Mouse (Mus musculus) heart, embryonic 12.5 days (tissue): ENCODE measurements around the gene Pacsin3. TPM values are rescaled to one million over a fixed set of nuclear protein-coding genes. Genes with fewer than 3 reads are reported as not detected.

Experiments used
- ATAC-seq: fragments of 200-750 bp; cut with Nextera tagmentation; 2 replicates; pipeline ENCODE4 v1.8.0; 2017; ENCODE audit warnings: moderate TSS enrichment, moderate library complexity; ENCODE audit not compliant: insufficient number of reproducible peaks, low FRiP score
- H3K27ac ChIP-seq: fragments of 300-500 bp; sonication (generic); 2 replicates; pipeline ENCODE4 v1.5.1; 2016; ENCODE audit warnings: mild to moderate bottlenecking, moderate library complexity; ENCODE audit not compliant: poor library complexity, severe bottlenecking
- H3K27me3 ChIP-seq: fragments of 300-500 bp; sonication (generic); replicated peaks from 2 replicates; pipeline ENCODE4 v1.6.1; 2016; ENCODE audit warnings: mild to moderate bottlenecking, moderate library complexity
- H3K36me3 ChIP-seq: fragments of 300-500 bp; sonication (generic); 2 replicates; pipeline ENCODE4 v1.6.1; 2016; ENCODE audit warnings: mild to moderate bottlenecking, moderate library complexity
- H3K4me1 ChIP-seq: fragments of 300-500 bp; sonication (generic); replicated peaks from 2 replicates; pipeline ENCODE4 v1.6.1; 2016; ENCODE audit warnings: mild to moderate bottlenecking
- H3K4me2 ChIP-seq: fragments of 300-500 bp; sonication (generic); 2 replicates; pipeline ENCODE4 v1.6.1; 2016; ENCODE audit warnings: mild to moderate bottlenecking, moderate library complexity
- H3K4me3 ChIP-seq: fragments of 300-500 bp; sonication (generic); 2 replicates; pipeline ENCODE4 v1.5.1; 2016; ENCODE audit warnings: mild to moderate bottlenecking
- H3K9ac ChIP-seq: fragments of 300-500 bp; sonication (generic); 2 replicates; pipeline ENCODE4 v1.6.1; 2016; ENCODE audit warnings: mild to moderate bottlenecking, moderate library complexity
- H3K9me3 ChIP-seq: fragments of 300-500 bp; sonication (generic); replicated peaks from 2 replicates; pipeline ENCODE4 v1.6.1; 2016; ENCODE audit warnings: mild to moderate bottlenecking, moderate library complexity
- WGBS: fragments of 180-500 bp; shearing (Covaris S2); methylation state at CpG from one replicate; pipeline ENCODE4 v1.1.7; 2016; 5-methylcytosine and 5-hydroxymethylcytosine counted together
- polyA plus RNA-seq: library from polyadenylated mRNA; unstranded; fragments of >200 nt; fragmentation: Nextera tagmentation; extraction: Ambion mirVana; gene quantifications from 2 replicates; pipeline ENCODE4 v1.2.1, GENCODE M21; 2016

The Pacsin3 gene
- polyA plus RNA-seq, 1 experiment from 2014 or later: 30.4 TPM

DNA sequence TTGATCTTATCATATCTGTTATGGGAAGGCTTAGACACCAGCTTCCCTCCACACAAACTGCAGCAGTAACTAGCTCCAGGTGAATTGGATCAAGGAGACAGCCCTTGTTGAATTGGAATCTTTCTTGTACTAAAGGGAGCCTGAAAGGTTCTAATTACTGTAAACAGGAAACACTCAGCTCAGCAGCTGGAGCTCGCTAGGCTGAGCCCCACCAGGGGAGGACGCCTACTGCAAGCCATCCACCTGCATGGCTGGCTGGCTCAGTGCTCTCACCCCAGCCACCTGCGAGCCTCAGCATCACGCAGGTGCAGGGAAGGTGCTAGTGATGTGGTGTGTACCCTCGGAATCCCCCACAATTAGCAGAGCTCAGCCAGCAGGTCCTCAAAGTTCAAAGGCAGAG, 52.9 kb downstream of the Pacsin3 start:
- no peak for ATAC-seq
- H3K4me1 ChIP-seq: peaks cover 13% of the 10 kb centered on the region

DNA sequence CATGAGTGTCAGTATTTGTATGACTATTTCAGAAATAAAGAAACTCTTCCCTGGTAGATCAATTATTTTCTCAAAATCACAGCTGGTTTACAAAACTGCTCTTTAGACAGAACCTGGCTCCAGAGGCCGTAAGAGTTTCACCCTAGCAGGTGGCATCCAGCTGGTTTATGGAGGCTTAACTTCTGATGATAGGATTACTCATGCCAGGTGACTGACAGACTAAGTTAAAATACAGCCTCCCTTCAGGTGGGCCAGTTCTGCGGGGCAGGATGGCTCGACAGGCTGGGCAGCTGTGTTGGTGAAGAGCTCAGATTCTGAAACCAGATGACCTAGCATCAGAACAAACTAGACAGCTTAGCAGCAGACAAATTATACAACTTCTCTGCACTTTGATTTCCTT, 53.8 kb downstream of the Pacsin3 start:
- WGBS: 78% methylated on average over 3 of the region's 3 CpGs
- no peak overlapping the region for H3K27ac ChIP-seq
- H3K9ac ChIP-seq: no peak overlapping the region
- H3K36me3 ChIP-seq: no peaks in the 10 kb centered on the region
- H3K9me3 ChIP-seq: no peaks in the 10 kb centered on the region
- H3K4me3 ChIP-seq: no peak overlapping the region
- H3K4me2 ChIP-seq: no peak overlapping the region
- ATAC-seq: no peak
- H3K27me3 ChIP-seq: no peaks in the 10 kb centered on the region
- H3K4me1 ChIP-seq: peaks cover 13% of the 10 kb centered on the region

More for the DNA sequence above, 52.9 kb downstream of the Pacsin3 start:
- Histone ChIP-seq H3K27ac (no peak overlapping the region), H3K4me3 (no peak overlapping the region), H3K9me3 (no peaks in the 10 kb centered on the region), H3K9ac (no peak overlapping the region), H3K4me2 (no peak overlapping the region), H3K36me3 (no peaks in the 10 kb centered on the region), H3K27me3 (no peaks in the 10 kb centered on the region)
- WGBS: 39% methylated on average over 5 of the region's 5 CpGs

DNA sequence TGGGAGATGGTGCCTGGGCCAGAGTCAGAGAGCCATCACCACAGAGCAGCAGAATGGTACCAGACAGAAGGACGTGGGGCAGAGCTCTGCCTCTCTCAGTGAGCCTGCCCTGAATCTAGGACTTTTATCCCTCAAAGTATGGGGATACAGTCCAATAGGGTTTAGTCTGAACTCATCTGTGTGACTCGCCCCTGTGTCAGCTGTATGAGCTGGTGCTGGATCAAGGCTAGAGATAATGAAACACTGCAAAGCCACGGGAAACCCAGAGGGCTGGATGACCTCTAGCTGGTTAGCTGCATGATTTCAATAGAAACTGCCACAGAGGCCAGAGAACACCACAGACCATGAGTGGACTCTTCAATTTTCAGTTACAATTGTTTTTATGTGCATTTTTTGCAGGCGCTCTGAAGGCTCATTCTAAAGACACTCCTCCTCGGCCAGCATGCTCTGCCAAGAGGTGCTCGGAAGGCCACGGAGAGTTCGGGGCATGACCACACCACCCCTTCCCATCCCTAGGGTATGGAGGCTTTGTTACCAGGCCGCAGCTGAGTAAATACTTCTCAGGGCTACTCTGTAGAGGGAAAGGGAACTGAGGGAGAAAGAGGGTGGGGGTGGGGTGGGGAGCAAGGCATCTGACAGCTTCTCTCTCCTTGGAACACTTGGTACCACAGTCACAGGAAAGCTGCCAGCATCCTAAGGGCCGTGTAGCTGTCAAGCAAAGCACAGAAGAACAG, 57.0 kb downstream of the Pacsin3 start:
- no peak overlapping the region for H3K4me3 ChIP-seq
- H3K9ac ChIP-seq: no peak overlapping the region
- H3K27ac ChIP-seq: no peak overlapping the region
- H3K36me3 ChIP-seq: no peaks in the 10 kb centered on the region
- no peak for ATAC-seq
- peaks cover 10% of the 10 kb centered on the region for H3K4me1 ChIP-seq
- 62% methylated on average over 10 of the region's 10 CpGs for WGBS
- H3K9me3 ChIP-seq: no peaks in the 10 kb centered on the region
- no peak overlapping the region for H3K4me2 ChIP-seq
- H3K27me3 ChIP-seq: no peaks in the 10 kb centered on the region

DNA sequence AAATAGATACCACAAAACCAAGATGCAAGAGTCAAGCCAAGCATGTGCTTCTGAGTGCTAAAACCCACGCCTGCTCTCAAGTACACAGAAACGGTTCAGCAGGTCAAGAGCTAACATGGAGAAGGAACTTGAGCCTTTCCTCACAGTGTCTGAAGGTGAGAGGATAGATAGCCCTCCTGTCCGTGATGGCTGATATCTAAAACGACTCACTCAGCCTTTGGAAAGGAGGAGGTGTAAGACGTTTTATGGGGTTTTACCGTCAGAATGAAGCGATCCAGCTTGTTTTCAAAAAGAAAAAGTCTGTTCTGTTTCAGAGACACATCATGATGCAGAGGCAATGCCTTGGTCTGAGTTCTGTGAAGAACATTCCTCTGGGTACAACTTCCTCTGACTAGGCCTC, 58.4 kb downstream of the Pacsin3 start:
- no peak for ATAC-seq
- H3K27ac ChIP-seq: no peak overlapping the region

More for the DNA sequence above, 58.4 kb downstream of the Pacsin3 start:
- WGBS: 62% methylated on average over 7 of the region's 7 CpGs
- H3K4me3 ChIP-seq: no peak overlapping the region
- H3K27me3 ChIP-seq: no peaks in the 10 kb centered on the region
- no peak overlapping the region for H3K9ac ChIP-seq
- H3K4me2 ChIP-seq: no peak overlapping the region
- H3K9me3 ChIP-seq: no peaks in the 10 kb centered on the region
- no peaks in the 10 kb centered on the region for H3K36me3 ChIP-seq
- peaks cover 4% of the 10 kb centered on the region; the same call in 1 of the 2 replicates for H3K4me1 ChIP-seq

Other genes starting within 250 kb of the Pacsin3 start
- 17.2 and 17.8 TPM in 2 replicates for gene Rapsn, start 220.3 kb upstream of the Pacsin3 start, polyA plus RNA-seq
- gene Psmc3, start 201.9 kb upstream of the Pacsin3 start, polyA plus RNA-seq: 245 and 252 TPM in 2 replicates
- 42.5 and 44.3 TPM in 2 replicates for gene Slc39a13, start 185.5 kb upstream of the Pacsin3 start, polyA plus RNA-seq
- gene Spi1, start 173.6 kb upstream of the Pacsin3 start, polyA plus RNA-seq: 3.0 and 3.1 TPM in 2 replicates
- gene Mybpc3, start 137.8 kb upstream of the Pacsin3 start, polyA plus RNA-seq: 1,039 and 1,047 TPM in 2 replicates
- 6.5 and 7.7 TPM in 2 replicates for gene Madd, start 72.1 kb upstream of the Pacsin3 start, polyA plus RNA-seq
- 1.2 and 2.5 TPM in 2 replicates for gene Nr1h3, start 53.1 kb upstream of the Pacsin3 start, polyA plus RNA-seq
- 18.2 and 22.3 TPM in 2 replicates for gene Acp2, start 53.1 kb upstream of the Pacsin3 start, polyA plus RNA-seq
- gene Ddb2, start 19.0 kb upstream of the Pacsin3 start, polyA plus RNA-seq: 7.5 and 7.7 TPM in 2 replicates
- gene Arfgap2, start 9.0 kb downstream of the Pacsin3 start, polyA plus RNA-seq: 73.9 and 74.2 TPM in 2 replicates
- 35.7 and 40.1 TPM in 2 replicates for gene 1110051M20Rik, start 188.8 kb downstream of the Pacsin3 start, polyA plus RNA-seq
- 4.4 and 4.9 TPM in 2 replicates for gene Lrp4, start 201.6 kb downstream of the Pacsin3 start, polyA plus RNA-seq